In genomic region chr11:77686841-77687540, GRCm38 (mm10) we compare ENCODE assay signal across 9 mouse cellular contexts. TPM values are rescaled to one million over a fixed set of nuclear protein-coding genes. Genes with fewer than 3 reads are reported as not detected.
DNase-seq lines count a peak whose midpoint lies in the region; ATAC-seq and TF ChIP-seq lines count a peak whose summit lies in the region.
"Had no signal": no experiment of that assay in that cellular context is flagged by ENCODE, and none has a peak within 500 bp of the region (broad histone marks: within the 10 kb centered on the region; RNA-seq: fewer than 3 reads in every experiment).

No protein-coding gene starts in this region.

- peak; percentile 62 for DNase-seq in c-Kit-positive CD71-positive TER-119-positive erythroid progenitor cells, embryonic 14.5 days (ENCODE audit: low spot score)
- DNase-seq in heart, postnatal 14 days: peak; percentile 75 to 76
- DNase-seq in layer of hippocampus, adult 2 months (ENCODE audit: low spot score in 2 of 2): peak; percentile 10 to 48
- DNase-seq in lung, embryonic 14.5 days: peak; percentile 80
- DNase-seq in thymus, adult 18-20 months: peak; percentile 50 to 61

- H3K27me3 ChIP-seq in ES-Bruce4 (ENCODE audit: control insufficient read depth, insufficient read depth, low read length, poor library complexity, severe bottlenecking): no peaks in the 10 kb centered on the region
- H3K27me3 ChIP-seq in forebrain, embryonic 15.5 days: no peaks in the 10 kb centered on the region
- no peaks in the 10 kb centered on the region for H3K27me3 ChIP-seq in lung, embryonic 14.5 days (ENCODE audit: insufficient read depth, low read length)

- peak overlapping the region; percentile 98 for H3K9ac ChIP-seq in ES-Bruce4 (ENCODE audit: low read depth, poor library complexity, severe bottlenecking)
- peak overlapping the region; percentile 86 for H3K9ac ChIP-seq in forebrain, embryonic 15.5 days (replicated peaks)
- H3K9ac ChIP-seq in lung, embryonic 14.5 days: peak overlapping the region; percentile 98

- H3K4me1 ChIP-seq in ES-Bruce4 (ENCODE audit: control insufficient read depth, insufficient read depth, low read length): peaks cover 4% of the 10 kb centered on the region
- H3K4me1 ChIP-seq in forebrain, embryonic 15.5 days: peaks cover 21% of the 10 kb centered on the region
- no peaks in the 10 kb centered on the region for H3K4me1 ChIP-seq in lung, embryonic 14.5 days (ENCODE audit: insufficient read depth)
- no peaks in the 10 kb centered on the region for H3K4me1 ChIP-seq in olfactory bulb, adult 2 months (ENCODE audit: control insufficient read depth, insufficient read depth, low read length)

- H3K4me3 ChIP-seq in ES-Bruce4 (ENCODE audit: low read depth, low read length): peak overlapping the region; percentile 91
- H3K4me3 ChIP-seq in forebrain, embryonic 15.5 days: peak overlapping the region; percentile 87
- peak overlapping the region; percentile 98 for H3K4me3 ChIP-seq in layer of hippocampus, adult 2 months
- peak overlapping the region; percentile 98 for H3K4me3 ChIP-seq in lung, embryonic 14.5 days (ENCODE audit: low read depth, low read length)
- H3K4me3 ChIP-seq in olfactory bulb, adult 2 months (ENCODE audit: insufficient read depth, low read depth, low read length): peak overlapping the region; percentile 87

- H3K36me3 ChIP-seq in ES-Bruce4 (ENCODE audit: control insufficient read depth, insufficient read depth, low read length, poor library complexity, severe bottlenecking): peaks cover 27% of the 10 kb centered on the region
- H3K36me3 ChIP-seq in forebrain, embryonic 15.5 days: peaks cover 6% of the 10 kb centered on the region
- peaks cover 28% of the 10 kb centered on the region for H3K36me3 ChIP-seq in lung, embryonic 14.5 days (ENCODE audit: insufficient read depth)

- intact Hi-C loops in heart, postnatal 14 days (cut with DNase I): loop anchor here (5.0 kb wide), 1 partner anchor 105 kb away; no protein-coding TSS in a partner anchor

- peak overlapping the region; percentile 94 for H3K27ac ChIP-seq in ES-Bruce4 (ENCODE audit: insufficient read depth, low read length)
- peak overlapping the region; percentile 97 for H3K27ac ChIP-seq in forebrain, embryonic 15.5 days (replicated peaks)
- peak overlapping the region; percentile 98 for H3K27ac ChIP-seq in layer of hippocampus, adult 2 months
- H3K27ac ChIP-seq in lung, embryonic 14.5 days (ENCODE audit: low read depth): peak overlapping the region; percentile 98
- H3K27ac ChIP-seq in olfactory bulb, adult 2 months (ENCODE audit: insufficient read depth, low read depth, low read length): peak overlapping the region; percentile 96

- no peak for TF ChIP-seq EP300 in ES-Bruce4 (IDR thresholded peaks at IDR 0.05; ENCODE audit: insufficient read depth, low read depth, low read length)

- peak; percentile 18; the same call in 1 of the 2 replicates for ATAC-seq in forebrain, embryonic 15.5 days (replicated peaks)
- ATAC-seq in lung, embryonic 14.5 days (ENCODE audit: insufficient read depth): peak; percentile 32

- no peaks in the 10 kb centered on the region for H3K9me3 ChIP-seq in ES-Bruce4 (replicated peaks; ENCODE audit: control insufficient read depth, insufficient read depth, low read length, poor library complexity, severe bottlenecking)
- no peaks in the 10 kb centered on the region for H3K9me3 ChIP-seq in forebrain, embryonic 15.5 days
- H3K9me3 ChIP-seq in lung, embryonic 14.5 days (ENCODE audit: low read depth, low read length): no peaks in the 10 kb centered on the region

- peak overlapping the region; percentile 50 for H3K4me2 ChIP-seq in forebrain, embryonic 15.5 days (replicated peaks)
- peak overlapping the region; percentile 78 for H3K4me2 ChIP-seq in lung, embryonic 14.5 days

- TF ChIP-seq POLR2A in ES-Bruce4 (IDR thresholded peaks at IDR 0.05; ENCODE audit: insufficient read depth, low read length): no peak
- no peak for TF ChIP-seq POLR2A in olfactory bulb, adult 2 months (IDR thresholded peaks at IDR 0.05; ENCODE audit: insufficient read depth, low read depth, low read length)

- TF ChIP-seq CTCF in ES-Bruce4 (IDR thresholded peaks at IDR 0.05; ENCODE audit: low read depth, low read length): no peak
- TF ChIP-seq CTCF in layer of hippocampus, adult 2 months (conservative IDR thresholded peaks at IDR 0.05): no peak
- TF ChIP-seq CTCF in lung, embryonic 14.5 days (IDR thresholded peaks at IDR 0.05; ENCODE audit: low read depth): no peak
- no peak for TF ChIP-seq CTCF in olfactory bulb, adult 2 months (IDR thresholded peaks at IDR 0.05; ENCODE audit: insufficient read depth, low read depth, low read length)

- 1% methylated on average over 64 of the region's 76 CpGs for WGBS in forebrain, embryonic 15.5 days
- WGBS in lung, embryonic 14.5 days: under 1% methylated on average over 68 of the region's 76 CpGs
- under 1% methylated on average over 70 of the region's 76 CpGs for WGBS in olfactory bulb, adult 2 months

RNA-seq across cellular contexts. Expression of gene Nufip2, which starts 1.0 kb away (rescaled TPM):
- polyA plus RNA-seq in ES-Bruce4 (2011; ENCODE audit: insufficient read depth, insufficient read length, low read depth, missing spikeins): 133 and 139 TPM in 2 replicates
- 3.8 and 3.9 TPM in 2 replicates for polyA plus RNA-seq in forebrain, embryonic 15.5 days (2015; fragmentation: Nextera tagmentation; extraction: Ambion mirVana)
- 10 to 100 TPM; 58.9 to 61.9 TPM for total RNA-seq in heart, postnatal 14 days (2021)
- 10 to 100 TPM; 68.4 to 83.7 TPM for total RNA-seq in layer of hippocampus, adult 2 months (2021)
- 6.5 and 7.5 TPM in 2 replicates for polyA plus RNA-seq in lung, embryonic 14.5 days (2014; fragmentation: Nextera tagmentation; extraction: Ambion mirVana)
- polyA plus RNA-seq in olfactory bulb, adult 2 months (2012; ENCODE audit: insufficient read depth, insufficient read length, low replicate concordance, missing spikeins): 249 TPM in 1 of 2 replicates, not detected in the other

RNA-seq across cellular contexts. Expression of gene Cryba1, which starts 38.1 kb away (rescaled TPM):
- polyA plus RNA-seq in ES-Bruce4 (2011; ENCODE audit: insufficient read depth, insufficient read length, low read depth, missing spikeins): not detected in 2 replicates
- 0.18 and 0.38 TPM in 2 replicates for polyA plus RNA-seq in forebrain, embryonic 15.5 days (2015; fragmentation: Nextera tagmentation; extraction: Ambion mirVana)
- total RNA-seq in heart, postnatal 14 days (2021): not detected
- total RNA-seq in layer of hippocampus, adult 2 months (2021): not detected
- polyA plus RNA-seq in lung, embryonic 14.5 days (2014; fragmentation: Nextera tagmentation; extraction: Ambion mirVana): not detected in 2 replicates
- polyA plus RNA-seq in olfactory bulb, adult 2 months (2012; ENCODE audit: insufficient read depth, insufficient read length, low replicate concordance, missing spikeins): not detected in 2 replicates
- total RNA-seq: hematopoietic stem cell, adult 5-6 weeks had no signal

Comparison
In these comparisons a context has a peak if more than half of its experiments do, and no peak if none do; other contexts are left out.
1. Peak in every context shown above with its lines: DNase-seq, ATAC-seq, H3K4me3 ChIP-seq and H3K27ac ChIP-seq.
2. DNase-seq: peak in every context shown above with its lines; median percentile 80 in lung, embryonic 14.5 days; 76 in heart, postnatal 14 days; 62 in c-Kit-positive CD71-positive TER-119-positive erythroid progenitor cells, embryonic 14.5 days; 56 in thymus, adult 18-20 months; 29 in layer of hippocampus, adult 2 months.